ENCODE assay signal across 25 mouse cellular contexts in the genomic region with DNA sequence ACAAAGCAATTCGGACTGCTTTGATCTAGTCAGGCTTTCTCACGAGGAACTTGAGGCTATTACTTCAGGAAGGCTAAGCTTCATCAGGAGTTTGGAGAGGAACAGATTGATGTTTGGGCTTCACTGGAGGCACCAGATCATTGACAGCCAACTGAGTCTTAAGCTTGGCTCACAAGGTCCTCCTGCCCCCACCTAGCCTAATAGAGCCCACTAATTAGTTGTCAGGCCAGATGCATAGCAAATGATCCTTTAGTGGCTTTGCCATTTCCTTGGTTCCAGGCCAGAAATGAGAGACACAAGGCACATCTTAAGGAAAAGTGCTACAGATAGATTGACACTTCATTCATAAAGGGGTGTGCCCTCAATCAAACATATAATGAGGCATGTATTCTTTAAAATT.
"Had no signal": no experiment of that assay in that cellular context is flagged by ENCODE, and none has a peak within 500 bp of the region (broad histone marks: within the 10 kb centered on the region; RNA-seq: fewer than 3 reads in every experiment).

No protein-coding gene starts in this region.

- ATAC-seq: inflammation-experienced regulatory T-cells, adult 6 months; intestine, embryonic 15.5 days; intestine, postnatal 0 days had no signal

- H3K4me3 ChIP-seq: gastrocnemius, adult 2 months; heart, embryonic 10.5 days; heart, embryonic 12.5 days; hindbrain, embryonic 10.5 days; hindbrain, embryonic 13.5 days; intestine, embryonic 15.5 days; layer of hippocampus, adult 2 months; left cerebral cortex, adult 2 months; limb, embryonic 10.5 days; limb, embryonic 12.5 days; liver, embryonic 13.5 days had no signal

- H3K27me3 ChIP-seq: heart, embryonic 12.5 days; hindbrain, embryonic 13.5 days; intestine, embryonic 15.5 days; limb, embryonic 12.5 days; liver, embryonic 13.5 days had no signal

- DNase-seq: gastrocnemius, adult 2 months; gastrocnemius, postnatal 10 days; gastrocnemius, postnatal 25 days; heart, adult 18-20 months; heart, postnatal 10 days; heart, postnatal 4 days; kidney, adult 18-20 months; kidney, adult 8-10 months; kidney, postnatal 10 days; kidney, postnatal 25 days; kidney, postnatal 4 days; liver; liver, embryonic 13.5 days had no signal

- H3K27ac ChIP-seq: gastrocnemius, adult 2 months; heart, embryonic 10.5 days; hindbrain, embryonic 10.5 days; hindbrain, embryonic 13.5 days; intestine, embryonic 15.5 days; layer of hippocampus, adult 2 months; left cerebral cortex, adult 2 months; limb, embryonic 10.5 days; limb, embryonic 12.5 days; liver, embryonic 13.5 days had no signal

- H3K9me3 ChIP-seq: heart, embryonic 10.5 days; heart, embryonic 12.5 days; hindbrain, embryonic 10.5 days; hindbrain, embryonic 13.5 days; intestine, embryonic 15.5 days; limb, embryonic 10.5 days; limb, embryonic 12.5 days; liver, embryonic 13.5 days had no signal

- H3K9ac ChIP-seq: heart, embryonic 12.5 days; hindbrain, embryonic 13.5 days; intestine, embryonic 15.5 days; limb, embryonic 12.5 days; liver, embryonic 13.5 days had no signal

- H3K4me2 ChIP-seq: heart, embryonic 12.5 days; hindbrain, embryonic 13.5 days; intestine, embryonic 15.5 days; limb, embryonic 12.5 days; liver, embryonic 11.5 days; liver, embryonic 13.5 days had no signal

- H3K36me3 ChIP-seq: heart, embryonic 10.5 days; heart, embryonic 12.5 days; hindbrain, embryonic 10.5 days; hindbrain, embryonic 13.5 days; intestine, embryonic 15.5 days; limb, embryonic 10.5 days; limb, embryonic 12.5 days; liver, embryonic 13.5 days had no signal

- H3K4me1 ChIP-seq: heart, embryonic 10.5 days; heart, embryonic 12.5 days; hindbrain, embryonic 10.5 days; hindbrain, embryonic 13.5 days; intestine, embryonic 15.5 days; limb, embryonic 10.5 days; limb, embryonic 12.5 days; liver, embryonic 13.5 days had no signal
